Mouse (Mus musculus): Measurements from ENCODE around the gene Olfr1402.

Gene Olfr1402

DNA sequence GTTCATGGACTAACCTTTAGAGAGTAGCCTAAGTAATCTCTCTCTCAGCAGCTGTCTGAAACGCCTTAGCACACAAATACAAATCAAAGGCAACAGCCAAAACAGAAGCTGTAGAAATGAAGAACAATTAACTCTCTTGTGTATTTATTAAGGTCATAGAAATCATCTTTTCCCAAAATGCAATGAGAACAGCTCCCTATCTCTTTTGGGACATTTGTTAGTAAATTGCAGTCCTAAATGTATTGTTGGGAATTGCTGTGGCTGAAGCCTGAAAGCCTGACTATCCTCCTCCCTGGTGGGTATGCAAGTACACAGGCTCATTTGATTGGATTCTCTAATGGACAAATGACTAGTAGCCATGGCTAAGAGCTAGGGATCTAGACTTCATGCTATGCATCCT is at the start of gene Olfr1402:
TSS of gene Olfr1402 (minus strand) at position 101 of the 400 bp plus-strand sequence.
- DNase-seq (ENCODE audit: low read depth, low spot score) = no peak

DNA sequence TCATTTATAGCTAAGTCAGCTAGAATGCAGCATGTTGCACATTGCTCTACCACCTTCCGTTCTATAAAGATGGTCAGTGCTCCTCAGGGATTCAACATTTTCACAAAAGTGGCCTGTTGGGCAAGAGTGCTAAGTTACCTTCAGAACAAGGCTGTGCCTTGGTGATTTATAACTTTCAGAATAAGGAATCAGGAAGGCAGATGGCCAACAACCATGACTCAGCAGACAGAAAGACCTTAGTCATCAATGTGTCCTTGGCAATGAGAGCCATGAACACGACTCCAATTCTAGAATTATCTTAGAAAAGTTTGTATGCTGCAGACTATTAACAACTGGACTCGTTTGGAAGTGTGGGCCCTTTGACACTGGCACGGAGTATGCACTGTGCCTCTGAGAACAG is 33.5 kb upstream of the Olfr1402 start:
- DNase-seq (ENCODE audit: low read depth, low spot score) = no peak

DNA sequence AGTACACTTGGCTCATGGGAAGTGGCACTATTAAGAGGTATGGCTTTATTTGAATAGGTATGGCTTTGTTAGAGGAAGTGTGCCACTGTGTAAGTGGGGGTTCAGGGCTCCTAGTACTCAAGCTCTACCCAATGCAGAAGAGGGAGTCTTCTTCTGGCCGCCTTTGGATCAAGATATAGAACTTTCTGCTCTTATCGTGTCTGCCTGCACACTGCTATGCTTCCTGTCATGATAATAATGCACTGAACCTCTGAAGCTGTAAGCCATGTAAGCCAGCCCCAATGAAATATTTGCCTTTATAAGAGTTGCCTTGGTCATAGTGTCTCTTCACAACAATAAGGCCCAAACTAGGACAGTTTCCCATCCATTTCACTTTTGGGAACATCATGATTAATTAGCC is 16.8 kb upstream of the Olfr1402 start:
- DNase-seq (ENCODE audit: low read depth, low spot score) = no peak

DNA sequence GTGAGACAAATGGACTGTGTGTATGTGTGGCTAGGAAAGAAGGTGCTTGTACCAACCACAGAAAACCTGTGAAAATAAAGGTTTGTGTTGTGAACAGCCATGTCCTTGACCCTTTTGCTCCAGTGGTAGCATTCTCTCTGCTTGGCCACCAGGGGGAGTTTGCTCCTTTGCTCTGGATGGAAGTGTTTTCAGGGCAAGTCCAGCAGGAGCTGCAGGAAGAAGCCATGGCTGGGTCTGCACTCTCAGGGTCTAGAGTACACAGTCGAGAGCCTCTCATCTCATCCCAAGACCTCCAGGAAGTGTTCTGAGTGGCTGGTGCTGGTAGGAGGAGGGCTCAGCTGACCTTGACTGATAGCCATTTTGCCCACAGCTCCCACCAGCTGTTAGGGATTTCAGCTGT is 27.5 kb downstream of the Olfr1402 start:
- DNase-seq (ENCODE audit: low read depth, low spot score) = peak; percentile 13

DNA sequence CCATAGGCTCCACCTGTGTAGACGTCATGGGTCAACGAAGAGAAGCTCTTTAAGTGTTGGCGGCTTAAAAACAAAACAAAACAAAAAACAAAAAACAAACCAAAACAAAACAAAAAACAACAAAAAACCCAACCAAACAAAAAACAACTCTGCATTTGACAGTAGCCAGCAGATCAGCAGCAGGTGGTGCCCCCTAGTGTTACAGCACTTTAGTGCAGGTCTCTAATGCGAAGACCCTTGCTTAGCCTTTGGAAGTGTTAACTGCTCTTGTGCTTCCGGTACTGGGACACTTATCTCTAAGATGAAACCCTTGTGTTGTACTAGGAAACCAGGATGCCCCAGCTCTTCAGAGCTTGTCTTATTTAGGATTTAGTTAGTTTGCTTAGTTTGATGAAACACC is 28.7 kb downstream of the Olfr1402 start:
- DNase-seq (ENCODE audit: low read depth, low spot score) = no peak

DNA sequence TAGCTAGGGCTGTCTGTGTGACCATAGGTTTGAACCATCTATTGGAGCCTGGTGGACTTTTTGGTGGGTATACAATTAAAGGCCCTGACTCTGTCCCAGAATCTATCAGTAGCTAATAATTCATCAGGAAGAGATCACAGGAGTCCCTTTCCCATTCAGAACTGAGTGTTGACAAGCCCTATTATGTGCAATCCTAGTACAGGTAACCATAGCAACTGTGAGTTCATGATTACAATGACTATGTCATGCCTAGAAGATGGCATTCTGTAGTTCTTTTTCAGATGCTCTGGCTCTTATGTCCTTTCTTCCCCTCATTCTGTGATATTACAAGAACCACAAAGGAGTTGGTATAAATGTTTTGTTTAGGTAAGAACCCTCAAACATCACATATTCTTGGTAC is 51.4 kb downstream of the Olfr1402 start:
- DNase-seq (ENCODE audit: low read depth, low spot score) = no peak

DNA sequence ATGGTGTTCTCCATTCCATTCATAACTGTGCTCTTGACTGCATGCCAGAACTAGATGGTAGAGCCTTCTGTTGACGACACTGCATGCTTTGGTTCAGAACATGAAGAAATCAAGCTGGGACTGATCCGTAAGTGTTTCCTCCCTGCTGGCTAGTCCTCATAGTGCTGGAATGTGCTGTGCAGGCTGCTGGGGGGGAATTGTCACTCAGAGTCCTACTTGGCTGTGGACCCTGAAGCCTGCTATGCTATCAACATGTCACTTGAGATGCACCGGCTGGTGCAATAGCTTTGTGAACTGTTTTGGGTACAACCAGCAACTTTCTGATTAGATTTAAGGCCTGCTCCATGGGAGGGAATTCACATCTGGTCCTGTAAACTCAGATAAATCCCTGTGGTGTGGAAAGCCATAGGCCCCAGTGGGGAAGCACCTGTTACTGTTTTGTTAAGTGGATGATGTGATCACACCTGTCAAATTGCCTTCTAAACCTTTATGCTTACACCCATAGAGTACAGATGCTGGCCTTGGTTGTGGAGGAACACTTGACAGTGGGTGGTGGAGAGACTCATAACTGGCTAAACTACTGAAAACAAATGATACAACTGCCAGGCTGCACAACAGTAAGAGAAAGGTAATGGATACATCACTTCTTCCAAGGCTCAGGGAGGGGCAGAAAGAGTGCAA is 58.3 kb downstream of the Olfr1402 start:
- DNase-seq (ENCODE audit: low read depth, low spot score) = no peak

DNA sequence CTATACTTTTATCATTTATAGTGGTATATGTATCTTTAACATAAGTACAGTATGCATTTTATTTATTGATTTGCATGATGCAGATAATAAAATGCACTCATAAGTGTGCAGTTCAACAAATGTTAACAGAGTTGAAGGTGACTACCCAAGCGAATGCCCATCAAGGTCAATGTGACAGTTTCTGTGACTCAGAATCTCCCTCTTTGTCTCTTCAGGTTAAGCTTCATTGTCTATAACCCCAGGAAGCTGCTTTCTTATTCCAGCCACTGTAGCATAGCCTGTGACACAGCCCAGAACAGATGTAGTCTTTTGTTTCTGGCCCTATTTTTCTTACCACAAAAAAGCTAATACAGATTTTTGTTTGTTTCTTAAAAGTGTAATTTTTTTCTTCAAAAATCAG is 63.4 kb downstream of the Olfr1402 start:
- DNase-seq (ENCODE audit: low read depth, low spot score) = no peak

All from telencephalon, adult 2 months (tissue).